Mouse (Mus musculus): ENCODE results near the gene Dok4.

DNA sequence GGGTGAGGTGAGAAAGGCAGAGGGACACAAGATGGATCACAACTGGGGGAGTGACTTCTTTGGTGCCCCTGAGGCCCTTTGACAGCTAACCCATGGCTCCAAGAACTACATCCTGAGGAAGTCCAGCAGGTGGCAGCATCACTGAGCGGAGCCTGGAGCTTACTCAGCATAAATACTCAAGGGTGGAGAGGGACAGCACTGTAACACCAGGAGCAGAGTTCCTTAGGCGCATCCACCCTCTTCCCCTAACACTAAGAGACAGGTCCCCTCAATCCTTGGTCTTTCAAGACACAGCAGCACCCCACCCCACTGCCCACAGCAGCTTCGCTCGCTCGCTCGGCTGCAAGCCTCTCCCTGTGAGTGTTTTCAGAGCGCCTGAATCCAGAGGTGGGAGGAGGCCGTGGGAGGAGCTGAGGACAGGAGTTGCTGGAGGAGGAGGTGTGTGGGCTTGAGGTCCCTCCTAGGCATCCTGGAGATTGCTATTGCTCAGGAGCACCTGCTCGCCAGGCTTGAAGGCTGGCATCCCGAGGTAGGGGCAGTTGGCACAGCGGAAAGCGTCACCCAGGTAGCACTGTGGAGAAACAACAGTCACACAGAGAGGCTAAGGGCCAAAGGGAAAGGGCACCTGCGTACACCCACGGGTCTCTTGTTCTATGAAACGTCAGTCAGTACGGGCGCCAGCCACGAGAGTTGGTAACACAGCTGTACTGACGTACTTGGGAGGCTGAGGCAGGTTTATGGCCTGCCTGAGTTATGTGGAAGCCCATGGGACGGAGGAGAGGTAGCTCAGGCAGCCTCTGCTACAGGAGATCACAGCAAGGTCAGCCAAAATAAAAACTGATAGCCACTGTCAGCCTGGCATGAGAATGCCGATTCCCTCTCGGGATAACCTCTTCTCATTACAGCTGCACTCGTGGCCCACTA lies 53.2 kb downstream of the Dok4 start:
- no peak for TF ChIP-seq GATA1 (IDR thresholded peaks at IDR 0.05; ENCODE audit: low read length)
- no peak for TF ChIP-seq TAL1 (IDR thresholded peaks at IDR 0.05; ENCODE audit: low read length)

Data from erythroblast, embryonic 14.5 days (primary cell).